8 mouse cellular contexts compared by ENCODE assay signal in genomic region chr4:45271041-45271452, GRCm38 (mm10). TPM values are rescaled to one million over a fixed set of nuclear protein-coding genes. Genes with fewer than 3 reads are reported as not detected.
DNase-seq lines count a peak whose midpoint lies in the region; ATAC-seq and TF ChIP-seq lines count a peak whose summit lies in the region.

No protein-coding gene starts in this region.

- H3K27ac ChIP-seq in heart, adult 2 months = no peak overlapping the region
- H3K27ac ChIP-seq in embryonic facial prominence, embryonic 13.5 days = peak overlapping the region; percentile 48
- no peak overlapping the region for H3K27ac ChIP-seq in kidney, embryonic 16.5 days (ENCODE audit: low read length)

- no peak for ATAC-seq in embryonic facial prominence, embryonic 13.5 days (ENCODE audit: insufficient number of reproducible peaks, insufficient read depth, low FRiP score, low TSS enrichment, low read depth)
- peak; percentile 54; the same call in 1 of the 2 replicates for ATAC-seq in kidney, embryonic 16.5 days (ENCODE audit: low FRiP score, low TSS enrichment)

- H3K9ac ChIP-seq in heart, adult 2 months (ENCODE audit: low read depth, low read length) = no peak overlapping the region
- no peak overlapping the region for H3K9ac ChIP-seq in embryonic facial prominence, embryonic 13.5 days
- no peak overlapping the region for H3K9ac ChIP-seq in kidney, embryonic 16.5 days (replicated peaks; ENCODE audit: low read length)

- TF ChIP-seq EP300 in heart, adult 2 months (IDR thresholded peaks at IDR 0.05; ENCODE audit: insufficient read depth, low read depth, low read length) = no peak

- H3K4me3 ChIP-seq in heart, adult 2 months = no peak overlapping the region
- no peak overlapping the region for H3K4me3 ChIP-seq in embryonic facial prominence, embryonic 13.5 days
- H3K4me3 ChIP-seq in kidney, embryonic 16.5 days (ENCODE audit: low read length) = no peak overlapping the region

- no peaks in the 10 kb centered on the region for H3K36me3 ChIP-seq in heart, adult 2 months (ENCODE audit: control insufficient read depth, insufficient read depth, low read length)
- H3K36me3 ChIP-seq in embryonic facial prominence, embryonic 13.5 days = no peaks in the 10 kb centered on the region
- H3K36me3 ChIP-seq in kidney, embryonic 16.5 days (ENCODE audit: insufficient read depth, low read length) = no peaks in the 10 kb centered on the region

- H3K79me2 ChIP-seq in heart, adult 2 months (replicated peaks; ENCODE audit: control insufficient read depth, insufficient read depth, low read length) = no peaks in the 10 kb centered on the region

- peak overlapping the region; percentile 16; the same call in 1 of the 2 replicates for H3K4me2 ChIP-seq in embryonic facial prominence, embryonic 13.5 days
- H3K4me2 ChIP-seq in kidney, embryonic 16.5 days (replicated peaks; ENCODE audit: low read depth, low read length) = no peak overlapping the region

- H3K9me3 ChIP-seq in embryonic facial prominence, embryonic 13.5 days = no peaks in the 10 kb centered on the region
- no peaks in the 10 kb centered on the region for H3K9me3 ChIP-seq in kidney, embryonic 16.5 days (ENCODE audit: low read length)

- WGBS in heart, adult 2 months = 51% methylated on average over 10 of the region's 10 CpGs
- 62% methylated on average over 10 of the region's 10 CpGs for WGBS in embryonic facial prominence, embryonic 13.5 days
- 81% methylated on average over 10 of the region's 10 CpGs for WGBS in kidney, embryonic 16.5 days

- TF ChIP-seq CTCF in heart, adult 2 months (IDR thresholded peaks at IDR 0.05) = no peak

- no peaks in the 10 kb centered on the region for H3K27me3 ChIP-seq in heart, adult 2 months (ENCODE audit: control insufficient read depth, insufficient read depth, low read length)
- no peaks in the 10 kb centered on the region for H3K27me3 ChIP-seq in embryonic facial prominence, embryonic 13.5 days
- H3K27me3 ChIP-seq in kidney, embryonic 16.5 days (ENCODE audit: insufficient read depth, low read length) = no peaks in the 10 kb centered on the region

- DNase-seq in heart, adult 11 months = peak; percentile 71
- DNase-seq in heart, adult 2 months = no peak
- DNase-seq in MN1 (ENCODE audit: low spot score) = peak; percentile 82
- DNase-seq in neural tube, embryonic 10.5 days (ENCODE audit: extremely low spot score, low spot score) = peak; percentile 24
- DNase-seq in cerebellum, adult 11 months = no peak
- DNase-seq in spleen, adult 18-20 months = no peak

- no peak for TF ChIP-seq POLR2A in heart, adult 2 months (IDR thresholded peaks at IDR 0.05; ENCODE audit: insufficient read depth, low read depth, low read length)

- no peaks in the 10 kb centered on the region for H3K4me1 ChIP-seq in heart, adult 2 months (ENCODE audit: control insufficient read depth, insufficient read depth, low read length)
- peaks cover 12% of the 10 kb centered on the region for H3K4me1 ChIP-seq in embryonic facial prominence, embryonic 13.5 days
- H3K4me1 ChIP-seq in kidney, embryonic 16.5 days (ENCODE audit: insufficient read depth, low read length) = no peaks in the 10 kb centered on the region

- intact Hi-C loops in heart, adult 2 months (cut with DNase I) = no loop called here

RNA-seq across cellular contexts. Expression of gene Trmt10b, which starts 25.9 kb away (rescaled TPM):
- total RNA-seq in heart, adult 2 months (2021) = 1 to 10 TPM; 4.1 to 4.3 TPM
- 2.7 and 3.2 TPM in 2 replicates for polyA plus RNA-seq in heart, adult 2 months (2012; rRNA removed)
- polyA plus RNA-seq in embryonic facial prominence, embryonic 13.5 days (2015; fragmentation: Nextera tagmentation; extraction: Ambion mirVana) = 17.8 and 19.9 TPM in 2 replicates
- polyA plus RNA-seq in kidney, embryonic 16.5 days (2015; fragmentation: Nextera tagmentation; extraction: Ambion mirVana) = 18.7 TPM in 2 replicates

Comparison
In these comparisons a context has a peak if more than half of its experiments do, and no peak if none do; other contexts are left out.
1. DNase-seq: peak in heart, adult 11 months (single experiment), MN1 (single experiment) and neural tube, embryonic 10.5 days (single experiment); none in heart, adult 2 months (0 of 2), cerebellum, adult 11 months (single experiment) and spleen, adult 18-20 months (0 of 2).